Mouse (Mus musculus): ENCODE results near the gene Chchd10. TPM values are rescaled to one million over a fixed set of nuclear protein-coding genes. Genes with fewer than 3 reads are reported as not detected.
A peak's percentile ranks its signal among the peaks of the same experiment; 100 is the strongest.

The Chchd10 gene
- total RNA-seq, 2 experiments from 2014 or later: 1,749 to 1,983 TPM

DNA sequence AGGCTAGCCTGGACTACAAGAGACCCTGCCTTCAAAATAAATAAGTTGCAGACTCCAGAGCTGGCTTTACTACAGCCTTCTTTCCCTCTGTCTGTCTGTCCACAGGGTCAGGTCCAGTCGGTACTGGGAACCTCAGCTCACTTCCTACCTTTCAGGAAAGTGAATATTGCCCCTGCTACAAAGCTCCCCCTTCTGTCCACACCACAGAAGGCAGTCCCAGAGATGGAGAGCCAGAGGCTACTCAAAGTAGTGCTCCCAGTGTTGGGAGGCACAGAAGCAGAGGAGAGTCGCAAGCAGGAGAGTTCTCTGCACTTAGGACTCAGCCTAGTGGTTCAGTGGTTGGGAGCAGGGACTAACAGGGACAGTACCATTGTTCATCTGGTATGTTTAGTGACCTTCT, 8.6 kb upstream of the Chchd10 start:
- no peak for DNase-seq

DNA sequence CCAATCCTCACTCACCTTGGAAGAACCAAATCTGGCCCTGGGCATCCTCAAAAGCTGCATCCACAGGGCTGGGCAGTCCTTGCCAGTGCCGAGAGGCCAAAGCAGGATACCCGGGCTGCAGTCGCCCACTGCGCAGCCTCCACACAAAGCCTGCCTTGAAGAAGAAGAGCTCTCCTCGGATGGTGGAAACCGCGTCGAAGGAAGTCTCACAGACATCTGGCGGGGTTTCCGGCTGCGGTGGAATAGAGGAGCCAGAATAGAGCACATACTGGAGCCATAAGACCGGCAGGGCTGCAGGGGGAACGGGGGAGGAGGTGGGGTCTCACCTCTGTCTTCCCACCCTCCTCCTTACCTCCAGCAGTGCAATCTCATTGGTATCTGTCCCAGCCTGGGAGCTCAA, 6.5 kb upstream of the Chchd10 start:
- no peak for DNase-seq

DNA sequence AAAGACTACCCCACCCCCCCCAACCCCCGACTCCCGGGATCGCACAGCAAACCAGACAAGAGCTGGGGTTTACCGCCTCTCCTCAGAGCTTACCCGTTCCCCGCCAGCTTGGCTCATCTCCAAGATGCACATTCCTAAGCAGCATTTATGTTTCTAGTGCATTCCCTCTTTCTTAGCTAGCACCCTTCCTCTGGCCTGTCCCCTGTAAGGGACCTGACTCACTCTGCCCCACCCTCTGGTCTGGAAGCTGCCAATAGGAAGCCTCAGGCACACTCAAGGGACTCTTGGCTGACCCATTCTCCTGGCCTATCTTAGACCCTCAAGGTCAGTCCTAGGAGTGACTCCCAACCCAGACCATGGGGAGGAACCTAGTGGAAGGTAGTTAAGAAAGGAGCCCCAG, 2.6 kb upstream of the Chchd10 start:
- DNase-seq: peak in 1 of 2 experiments; percentile 33

GRCm38 (mm10) chr10:75931311-75931710, 1.6 kb upstream of the Chchd10 start:
- no peak for DNase-seq

DNA sequence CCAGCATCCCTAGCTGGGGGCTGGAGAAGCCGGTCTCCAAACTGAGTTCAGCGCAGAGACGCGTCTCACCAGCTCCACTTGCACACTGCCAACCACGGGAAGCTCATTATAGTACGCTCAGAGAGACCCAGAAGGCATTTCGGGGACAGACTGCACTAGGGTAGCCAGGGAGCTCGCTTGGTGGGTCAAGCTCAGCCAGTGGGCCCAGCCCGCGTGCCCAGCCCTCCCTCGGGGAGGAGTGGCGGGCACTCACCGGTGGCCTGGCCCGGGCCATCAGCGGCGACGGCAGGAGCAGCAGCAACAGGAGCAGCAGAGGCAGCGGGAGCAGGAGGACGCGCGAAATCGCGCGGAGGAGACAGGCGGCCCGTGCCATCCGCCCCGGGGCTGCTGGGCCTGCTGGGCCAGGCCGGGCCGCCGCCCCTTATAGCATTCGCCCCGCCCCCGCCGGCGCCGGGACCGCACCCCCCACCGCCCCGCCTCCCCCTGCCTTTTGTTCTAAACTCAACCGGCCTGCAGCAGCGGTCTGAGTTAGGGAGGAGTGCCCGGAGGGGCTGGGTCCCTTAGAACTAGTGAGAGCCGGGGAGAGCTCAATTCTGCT, 750 bp upstream of the Chchd10 start:
- DNase-seq: peak; percentile 65 to 67

- no peak for DNase-seq
Observed at GRCm38 (mm10) chr10:75934991-75935390, 2.1 kb downstream of the Chchd10 start.

- peak; percentile 79 to 80 for DNase-seq
Observed at GRCm38 (mm10) chr10:75935680-75936541, 3.0 kb downstream of the Chchd10 start, which contains the start of gene Mmp11. TSS of gene Mmp11 (minus strand) at chr10:75936496.

DNA sequence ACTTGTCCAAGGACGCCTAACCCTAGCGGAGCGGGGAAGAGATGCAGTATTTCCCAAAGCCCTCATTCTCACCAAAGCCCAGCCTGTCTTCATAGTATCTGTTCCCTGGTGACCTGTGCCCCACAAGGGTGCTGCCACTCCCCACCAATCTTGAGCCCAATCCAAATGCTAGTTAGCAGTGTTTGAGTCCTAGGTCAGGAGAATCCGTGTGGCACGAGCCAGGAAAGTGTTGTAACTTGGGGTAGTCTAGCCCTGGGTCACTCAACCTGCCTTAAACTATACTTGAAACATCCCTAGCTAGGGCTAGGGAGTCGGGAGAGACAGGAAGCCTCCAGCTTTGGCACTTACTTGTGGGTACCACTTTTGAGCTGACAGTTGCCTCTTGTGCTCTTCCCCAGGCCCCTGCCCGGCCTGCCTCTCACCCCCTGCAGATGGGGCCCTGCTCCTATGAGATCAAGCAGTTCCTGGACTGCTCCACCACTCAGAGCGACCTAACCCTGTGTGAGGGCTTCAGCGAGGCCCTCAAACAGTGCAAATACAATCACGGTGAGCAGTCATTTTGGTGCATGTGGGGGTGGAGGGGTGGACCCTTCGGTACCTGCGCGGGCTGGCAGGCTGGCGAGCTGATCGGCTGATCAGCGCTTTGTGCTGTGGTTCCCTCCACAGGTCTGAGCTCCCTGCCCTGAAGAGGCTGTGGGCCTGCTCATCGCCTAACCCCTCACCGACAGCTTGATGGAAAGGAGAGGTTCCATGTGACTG, 4.2 kb downstream of the Chchd10 start:
- DNase-seq: peak in 1 of 2 experiments; percentile 28

GRCm38 (mm10) chr10:75937851-75938643, 5.1 kb downstream of the Chchd10 start:
- DNase-seq: peak; percentile 34 to 61

- DNase-seq: no peak
Observed at GRCm38 (mm10) chr10:75939481-75940234, 6.7 kb downstream of the Chchd10 start.

DNA sequence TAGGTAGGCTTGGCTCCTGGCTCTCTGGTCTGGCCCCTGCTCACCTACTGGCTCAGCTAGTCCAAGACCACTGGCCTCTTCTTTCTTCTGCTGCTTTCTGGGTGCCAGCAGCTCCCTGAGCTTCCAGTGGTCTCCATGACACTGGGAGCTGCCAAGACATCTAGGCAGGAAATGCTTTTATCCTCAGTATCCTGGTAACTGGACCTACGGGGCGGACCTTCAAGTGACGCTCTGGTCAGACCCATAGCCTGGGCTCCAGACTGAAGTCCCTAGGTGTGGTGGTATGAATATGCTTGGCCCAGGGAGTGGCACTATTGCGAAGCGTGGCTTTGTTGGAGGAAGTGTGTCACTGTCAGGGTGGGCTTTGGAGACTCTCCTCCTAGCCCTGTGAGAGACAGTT, 7.6 kb downstream of the Chchd10 start, which contains the start of gene Gm867:
Gene Gm867 (minus strand): TSS at position 153 of the 400 bp plus-strand sequence.
- DNase-seq: no peak

- no peak for DNase-seq
Observed at GRCm38 (mm10) chr10:75941042-75941824, 8.3 kb downstream of the Chchd10 start.

GRCm38 (mm10) chr10:75942736-75943477, 10.0 kb downstream of the Chchd10 start, which contains the start of gene Vpreb3:
TSS of gene Vpreb3 (plus strand) at chr10:75943057.
- DNase-seq: no peak

- DNase-seq: peak in 1 of 2 experiments; percentile 56
Observed at GRCm38 (mm10) chr10:75944066-75944772, 11.3 kb downstream of the Chchd10 start.

GRCm38 (mm10) chr10:75945213-75945612, 12.3 kb downstream of the Chchd10 start:
- DNase-seq: no peak

DNA sequence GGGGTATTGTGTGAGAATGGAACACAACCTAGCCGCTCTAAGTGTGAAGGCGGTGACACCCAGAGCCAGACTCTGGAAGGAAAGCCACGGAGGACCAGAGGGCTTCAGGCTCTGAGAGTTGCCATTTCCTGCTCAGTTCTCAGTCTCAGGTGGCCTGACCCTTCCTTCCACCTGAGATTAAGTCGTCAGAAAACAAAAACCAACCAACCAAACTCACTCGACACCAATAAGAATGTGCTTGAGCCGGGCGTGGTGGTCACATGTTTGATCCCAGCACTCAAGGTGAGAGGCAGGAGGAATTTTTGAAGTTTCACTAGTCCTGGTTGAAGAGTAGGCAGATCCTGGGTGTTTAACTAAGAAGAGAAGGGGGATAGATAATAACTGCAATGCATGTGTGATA, 13.0 kb downstream of the Chchd10 start:
- no peak for DNase-seq

DNA sequence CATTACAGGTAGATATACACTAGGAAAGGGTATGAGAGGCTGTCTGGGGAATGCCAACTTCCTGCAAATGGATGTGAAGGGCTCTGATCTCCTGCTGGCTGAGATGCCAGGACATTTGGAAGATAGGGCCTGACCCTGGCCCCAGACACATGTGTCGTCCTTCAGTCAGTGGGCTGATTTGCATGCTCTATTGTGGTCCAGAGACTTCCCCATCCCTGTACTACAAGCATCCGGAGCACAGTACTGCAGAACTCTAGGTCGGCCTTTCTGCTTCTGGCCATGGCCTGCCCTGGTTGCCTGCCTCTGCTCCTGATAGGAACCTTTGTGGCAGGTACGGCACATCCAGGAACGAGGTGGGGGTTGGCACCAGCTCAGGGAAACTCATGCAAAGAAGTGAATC, 15.1 kb downstream of the Chchd10 start:
- no peak for DNase-seq

Measured in heart, adult 18-20 months (tissue).